Mouse (Mus musculus): ENCODE data around the gene Fancm. TPM values are rescaled to one million over a fixed set of nuclear protein-coding genes. Genes with fewer than 3 reads are reported as not detected.

The Fancm gene
- 5.4 and 6.0 TPM in 2 replicates for polyA plus RNA-seq (2015; fragmentation: Nextera tagmentation; extraction: Ambion mirVana)

DNA sequence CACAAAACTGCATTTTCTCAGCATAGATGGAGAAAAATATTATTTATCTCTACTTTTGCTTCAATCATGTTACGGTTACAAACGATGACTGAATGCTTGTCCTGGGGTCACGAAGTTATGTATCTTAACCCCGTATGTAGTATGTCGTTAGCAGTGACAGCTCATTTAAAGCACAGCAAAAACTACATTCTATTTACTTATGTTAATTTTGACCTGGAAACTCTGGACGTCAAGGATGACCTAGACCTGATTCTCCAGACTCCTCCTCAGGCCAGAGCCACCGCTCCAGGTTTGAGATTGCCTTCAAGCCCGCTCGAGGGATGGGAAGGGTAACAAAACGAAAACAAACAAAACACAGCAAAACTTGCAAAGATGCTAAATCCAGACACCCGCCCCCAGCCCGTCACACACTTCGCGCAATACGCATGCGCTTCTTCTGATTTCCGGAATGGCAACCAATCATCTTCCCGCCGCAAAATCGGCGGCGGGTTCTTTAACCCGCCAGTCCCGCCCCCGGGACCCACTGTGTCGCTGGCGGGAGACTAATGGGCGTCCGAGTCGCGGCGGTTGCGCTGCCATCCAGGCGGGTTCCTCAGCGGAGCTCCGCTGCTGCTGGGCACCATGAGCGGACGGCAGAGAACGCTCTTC is at the start of gene Fancm:
Gene Fancm, plus strand, starts transcription at position 519 of the 648 bp plus-strand sequence.
- no peaks in the 10 kb centered on the region for H3K9me3 ChIP-seq (replicated peaks)
- peak within 1 kb of the TSS; percentile 90 for H3K27ac ChIP-seq (replicated peaks)
- peak within 1 kb of the TSS; percentile 92 for H3K4me2 ChIP-seq
- no peaks in the 10 kb centered on the region for H3K27me3 ChIP-seq
- peak within 1 kb of the TSS; percentile 94 for H3K4me3 ChIP-seq (replicated peaks)
- ATAC-seq (ENCODE audit: insufficient read depth) = peak; percentile 29
- 2% methylated on average over 39 of the region's 39 CpGs for WGBS (ENCODE audit: insufficient replicate concordance)
- peak within 1 kb of the TSS; percentile 86 for H3K9ac ChIP-seq
- H3K36me3 ChIP-seq (replicated peaks) = peaks cover 12% of the 10 kb centered on the region
- peaks cover 46% of the 10 kb centered on the region for H3K4me1 ChIP-seq (replicated peaks)

- peak overlapping the region; percentile 97 for H3K4me3 ChIP-seq (replicated peaks)
- WGBS (ENCODE audit: insufficient replicate concordance) = 43% methylated on average over 8 of the region's 8 CpGs
- peaks cover 27% of the 10 kb centered on the region for H3K4me1 ChIP-seq (replicated peaks)
- peak overlapping the region; percentile 95; the same call in 1 of the 2 replicates for H3K9ac ChIP-seq
- no peaks in the 10 kb centered on the region for H3K27me3 ChIP-seq
- H3K4me2 ChIP-seq = peak overlapping the region; percentile 72
- no peak overlapping the region for H3K27ac ChIP-seq (replicated peaks)
- no peaks in the 10 kb centered on the region for H3K36me3 ChIP-seq (replicated peaks)
- H3K9me3 ChIP-seq (replicated peaks) = no peaks in the 10 kb centered on the region
- peak; percentile 3; the same call in 1 of the 2 replicates for ATAC-seq (ENCODE audit: insufficient read depth)
These were observed 39.6 kb upstream of the Fancm start for GRCm38 (mm10) chr12:65035839-65036189.

GRCm38 (mm10) chr12:65036190-65036870 is 39.1 kb upstream of the Fancm start, which contains the start of gene Prpf39:
Prpf39 (plus strand) TSS chr12:65036333.
- no peaks in the 10 kb centered on the region for H3K36me3 ChIP-seq (replicated peaks)
- no peaks in the 10 kb centered on the region for H3K27me3 ChIP-seq

DNA sequence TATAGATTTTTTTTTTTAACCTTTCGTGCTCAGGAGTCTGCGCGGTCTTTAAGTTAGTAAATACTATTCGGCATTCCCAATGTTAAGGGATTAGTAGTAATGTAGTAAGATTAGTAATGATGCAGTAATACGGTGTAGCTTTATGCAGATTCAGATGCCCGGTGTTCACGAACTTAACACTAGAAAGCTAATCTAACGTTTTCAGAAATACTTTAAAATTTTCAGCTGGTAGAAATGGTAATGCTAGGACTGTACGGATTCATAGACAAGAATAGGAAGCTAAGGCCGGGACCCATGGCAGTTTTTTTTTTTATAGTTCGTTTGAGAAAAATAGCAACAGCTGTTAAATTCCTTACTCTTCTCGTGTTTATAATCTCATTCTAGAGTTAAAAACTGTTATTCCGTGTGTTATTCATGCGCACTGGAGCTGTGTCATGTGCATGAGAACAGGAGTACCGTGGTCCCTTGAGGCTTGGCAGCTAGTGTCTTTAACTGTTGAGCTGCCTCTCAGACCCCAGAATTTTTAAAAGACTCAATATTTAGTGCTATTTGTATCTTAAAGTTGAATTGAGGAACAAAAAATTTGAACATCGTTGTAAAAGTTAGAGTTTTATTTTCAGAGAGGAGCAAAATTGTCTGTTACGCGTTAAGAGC is 38.4 kb upstream of the Fancm start:
- peak overlapping the region; percentile 95 for H3K9ac ChIP-seq
- peak overlapping the region; percentile 72 for H3K4me2 ChIP-seq
- H3K4me3 ChIP-seq (replicated peaks) = peak overlapping the region; percentile 97
- 8% methylated on average over 18 of the region's 18 CpGs for WGBS (ENCODE audit: insufficient replicate concordance)
- peak overlapping the region; percentile 94 for H3K27ac ChIP-seq (replicated peaks)
- peaks cover 27% of the 10 kb centered on the region for H3K4me1 ChIP-seq (replicated peaks)
- ATAC-seq (ENCODE audit: insufficient read depth) = 0 out of 2 replicates have a peak, but pooled peaks have one; percentile 3
- H3K9me3 ChIP-seq (replicated peaks) = no peaks in the 10 kb centered on the region
- H3K36me3 ChIP-seq (replicated peaks) = peaks cover 3% of the 10 kb centered on the region; the same call in 1 of the 2 replicates
- H3K27me3 ChIP-seq = no peaks in the 10 kb centered on the region

More at GRCm38 (mm10) chr12:65036190-65036870, 39.1 kb upstream of the Fancm start, which contains the start of gene Prpf39:
- H3K4me1 ChIP-seq (replicated peaks) = peaks cover 27% of the 10 kb centered on the region
- peak within 1 kb of the TSS; percentile 95 for H3K9ac ChIP-seq
- peak; percentile 91 for ATAC-seq (ENCODE audit: insufficient read depth)
- H3K27ac ChIP-seq (replicated peaks) = peak within 1 kb of the TSS; percentile 94
- peak within 1 kb of the TSS; percentile 72 for H3K4me2 ChIP-seq
- no peaks in the 10 kb centered on the region for H3K9me3 ChIP-seq (replicated peaks)
- under 1% methylated on average over 64 of the region's 65 CpGs for WGBS (ENCODE audit: insufficient replicate concordance)
- H3K4me3 ChIP-seq (replicated peaks) = peak within 1 kb of the TSS; percentile 97

GRCm38 (mm10) chr12:65037546-65037937 is 37.9 kb upstream of the Fancm start:
- Histone ChIP-seq H3K27ac (replicated peaks) (no peak overlapping the region), H3K27me3 (no peaks in the 10 kb centered on the region), H3K36me3 (replicated peaks) (peaks cover 8% of the 10 kb centered on the region; the same call in 1 of the 2 replicates), H3K9ac (peak overlapping the region; percentile 95), H3K9me3 (replicated peaks) (no peaks in the 10 kb centered on the region), H3K4me2 (peak overlapping the region; percentile 72), H3K4me3 (replicated peaks) (peak overlapping the region; percentile 97), H3K4me1 (replicated peaks) (peaks cover 27% of the 10 kb centered on the region)
- 10% methylated on average over 4 of the region's 4 CpGs for WGBS (ENCODE audit: insufficient replicate concordance)
- ATAC-seq (ENCODE audit: insufficient read depth) = no peak

- H3K4me3 ChIP-seq (replicated peaks) = no peak overlapping the region
These were observed 26.6 kb upstream of the Fancm start for GRCm38 (mm10) chr12:65048799-65049198.

GRCm38 (mm10) chr12:65058203-65058602 is 17.2 kb upstream of the Fancm start:
- H3K4me3 ChIP-seq (replicated peaks) = no peak overlapping the region
- H3K27ac ChIP-seq (replicated peaks) = no peak overlapping the region
- peaks cover 64% of the 10 kb centered on the region for H3K36me3 ChIP-seq (replicated peaks)
- no peaks in the 10 kb centered on the region for H3K27me3 ChIP-seq
- H3K4me2 ChIP-seq = no peak overlapping the region
- H3K9ac ChIP-seq = no peak overlapping the region
- 29% methylated on average over 2 of the region's 2 CpGs for WGBS (ENCODE audit: insufficient replicate concordance)
- H3K4me1 ChIP-seq (replicated peaks) = no peaks in the 10 kb centered on the region
- H3K9me3 ChIP-seq (replicated peaks) = no peaks in the 10 kb centered on the region
- no peak for ATAC-seq (ENCODE audit: insufficient read depth)

More at GRCm38 (mm10) chr12:65048799-65049198, 26.6 kb upstream of the Fancm start:
- Histone ChIP-seq H3K36me3 (replicated peaks) (peaks cover 41% of the 10 kb centered on the region), H3K9ac (no peak overlapping the region), H3K4me2 (no peak overlapping the region), H3K9me3 (replicated peaks) (no peaks in the 10 kb centered on the region), H3K27ac (replicated peaks) (no peak overlapping the region), H3K4me1 (replicated peaks) (no peaks in the 10 kb centered on the region), H3K27me3 (no peaks in the 10 kb centered on the region)
- ATAC-seq (ENCODE audit: insufficient read depth) = no peak

DNA sequence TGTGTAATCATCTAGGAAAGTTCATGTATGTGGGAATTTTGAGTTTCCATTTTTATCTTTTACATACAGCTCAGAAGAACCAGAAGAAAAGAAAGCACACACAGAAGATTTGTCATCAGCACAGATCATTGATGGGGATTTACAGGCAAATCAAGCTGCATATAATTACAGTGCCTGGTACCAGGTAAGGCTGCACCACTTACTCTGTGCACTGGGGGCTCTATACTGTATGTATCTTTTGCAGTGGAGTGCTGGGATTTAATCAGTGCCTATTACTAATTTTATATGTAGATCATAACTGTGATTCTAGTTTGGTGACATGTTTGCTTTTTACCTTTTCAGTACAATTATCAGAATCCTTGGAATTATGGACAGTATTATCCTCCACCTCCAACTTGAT is 14.3 kb upstream of the Fancm start:
- H3K27me3 ChIP-seq = no peaks in the 10 kb centered on the region
- no peak overlapping the region for H3K9ac ChIP-seq
- no peak overlapping the region for H3K4me3 ChIP-seq (replicated peaks)
- H3K27ac ChIP-seq (replicated peaks) = no peak overlapping the region
- no peak overlapping the region for H3K4me2 ChIP-seq
- no peaks in the 10 kb centered on the region for H3K4me1 ChIP-seq (replicated peaks)
- no peaks in the 10 kb centered on the region for H3K9me3 ChIP-seq (replicated peaks)
- peaks cover 62% of the 10 kb centered on the region for H3K36me3 ChIP-seq (replicated peaks)
- ATAC-seq (ENCODE audit: insufficient read depth) = no peak

DNA sequence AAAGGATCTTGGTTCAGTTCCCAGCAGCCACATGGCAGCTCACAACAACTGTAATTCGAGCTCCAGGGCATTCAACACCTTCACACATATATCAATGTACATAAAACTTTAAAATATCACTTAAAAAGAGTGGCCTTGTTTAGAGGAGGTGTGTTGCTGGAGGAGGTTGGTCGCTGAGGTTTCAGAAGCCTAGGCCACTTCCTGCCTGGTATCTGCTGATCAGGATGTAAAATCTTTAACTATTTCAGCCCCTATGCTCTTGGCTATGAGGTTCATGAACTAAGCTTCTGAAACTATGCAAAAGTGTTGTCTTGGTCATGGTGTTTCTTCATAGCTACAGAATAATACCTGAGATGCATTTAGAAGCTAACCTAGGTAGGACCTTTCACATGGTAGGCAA is 10.2 kb upstream of the Fancm start:
- Histone ChIP-seq H3K4me3 (replicated peaks) (no peak overlapping the region), H3K9ac (no peak overlapping the region), H3K36me3 (replicated peaks) (peaks cover 56% of the 10 kb centered on the region), H3K27ac (replicated peaks) (no peak overlapping the region), H3K4me1 (replicated peaks) (no peaks in the 10 kb centered on the region), H3K4me2 (no peak overlapping the region), H3K27me3 (no peaks in the 10 kb centered on the region), H3K9me3 (replicated peaks) (no peaks in the 10 kb centered on the region)
- ATAC-seq (ENCODE audit: insufficient read depth) = no peak
- 21% methylated on average over 2 of the region's 2 CpGs for WGBS (ENCODE audit: insufficient replicate concordance)

DNA sequence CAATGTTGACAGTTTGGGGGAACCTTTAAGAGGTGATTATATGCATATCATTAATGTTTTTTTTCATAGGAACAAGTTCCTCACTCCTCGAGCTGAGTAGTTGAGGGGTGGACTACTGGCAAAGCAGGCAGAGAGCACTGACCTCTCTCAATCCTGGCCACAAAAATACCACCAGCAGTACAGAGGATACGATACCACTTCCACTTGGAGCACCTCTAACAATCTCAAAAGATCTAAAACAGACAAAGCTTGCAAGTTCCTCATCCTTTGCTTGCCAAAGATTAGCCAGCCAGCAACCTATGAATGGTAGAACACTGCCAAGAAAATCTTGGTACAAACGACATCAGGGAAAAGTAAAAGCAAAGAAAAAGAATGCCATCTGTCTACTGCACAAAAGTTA is 9.2 kb upstream of the Fancm start:
- H3K27me3 ChIP-seq = no peaks in the 10 kb centered on the region
- H3K9me3 ChIP-seq (replicated peaks) = no peaks in the 10 kb centered on the region
- no peak overlapping the region for H3K4me3 ChIP-seq (replicated peaks)
- no peak overlapping the region for H3K9ac ChIP-seq
- H3K4me2 ChIP-seq = no peak overlapping the region
- H3K36me3 ChIP-seq (replicated peaks) = peaks cover 46% of the 10 kb centered on the region
- H3K27ac ChIP-seq (replicated peaks) = no peak overlapping the region
- no peak for ATAC-seq (ENCODE audit: insufficient read depth)
- H3K4me1 ChIP-seq (replicated peaks) = no peaks in the 10 kb centered on the region
- WGBS (ENCODE audit: insufficient replicate concordance) = 27% methylated on average over 3 of the region's 3 CpGs

- Histone ChIP-seq H3K4me3 (replicated peaks) (no peak overlapping the region), H3K4me1 (replicated peaks) (peaks cover 10% of the 10 kb centered on the region), H3K36me3 (replicated peaks) (peaks cover 36% of the 10 kb centered on the region), H3K9me3 (replicated peaks) (no peaks in the 10 kb centered on the region), H3K27ac (replicated peaks) (no peak overlapping the region), H3K9ac (no peak overlapping the region), H3K27me3 (no peaks in the 10 kb centered on the region), H3K4me2 (no peak overlapping the region)
- WGBS (ENCODE audit: insufficient replicate concordance) = 56% methylated on average over 4 of the region's 4 CpGs
- ATAC-seq (ENCODE audit: insufficient read depth) = no peak
These were observed 7.0 kb upstream of the Fancm start for GRCm38 (mm10) chr12:65068409-65068808.
